Mouse (Mus musculus): ENCODE data around the gene Trappc3. TPM values are rescaled to one million over a fixed set of nuclear protein-coding genes. Genes with fewer than 3 reads are reported as not detected.

Trappc3 gene
- polyA plus RNA-seq, 1 experiment from 2014 or later, result 17.8 TPM

DNA sequence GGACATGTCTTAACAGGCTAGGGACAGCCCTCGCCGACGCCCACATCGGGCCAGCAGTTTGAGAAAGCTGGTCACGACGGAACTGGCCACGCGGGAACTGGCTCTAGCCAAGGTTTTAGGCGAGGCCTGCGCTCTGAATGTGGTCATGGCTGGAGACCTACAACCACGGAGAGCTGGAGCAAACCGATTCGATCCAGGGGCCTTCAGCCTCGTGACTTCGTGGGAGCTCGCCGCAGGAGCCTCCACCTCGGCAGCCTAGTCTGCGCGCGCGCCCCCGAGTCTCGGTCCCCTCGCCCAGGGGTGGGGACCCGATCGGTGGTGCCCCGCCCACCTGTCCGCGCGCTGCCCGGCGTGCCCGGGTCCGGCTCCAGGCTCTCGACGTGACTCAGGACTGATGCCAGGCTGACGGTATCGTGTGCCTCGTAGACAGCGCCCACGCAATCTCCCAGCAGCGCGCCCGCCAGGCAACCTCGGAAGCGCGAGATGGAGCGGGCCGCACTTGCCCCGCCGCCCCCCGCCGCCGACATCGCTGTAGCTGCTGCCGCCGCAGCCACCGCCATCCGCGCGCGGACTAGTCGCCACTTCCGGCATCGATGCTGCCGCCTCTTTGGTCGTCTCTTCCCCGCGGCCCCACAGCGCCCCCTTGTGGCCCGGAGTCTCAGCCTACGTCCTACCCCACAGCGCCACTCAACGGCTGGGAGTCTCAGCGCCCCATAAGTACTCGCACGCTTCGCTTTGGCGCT lies 59.2 kb downstream of the Trappc3 start, which contains the start of gene Adprhl2:
Gene Adprhl2, minus strand, starts transcription at position 593 of the 743 bp plus-strand sequence.
- no peaks in the 10 kb centered on the region for H3K4me1 ChIP-seq (replicated peaks; ENCODE audit: control insufficient read depth, insufficient read depth, low read length)
- peaks cover 8% of the 10 kb centered on the region for H3K27me3 ChIP-seq (ENCODE audit: control insufficient read depth, insufficient read depth, low read length)

DNA sequence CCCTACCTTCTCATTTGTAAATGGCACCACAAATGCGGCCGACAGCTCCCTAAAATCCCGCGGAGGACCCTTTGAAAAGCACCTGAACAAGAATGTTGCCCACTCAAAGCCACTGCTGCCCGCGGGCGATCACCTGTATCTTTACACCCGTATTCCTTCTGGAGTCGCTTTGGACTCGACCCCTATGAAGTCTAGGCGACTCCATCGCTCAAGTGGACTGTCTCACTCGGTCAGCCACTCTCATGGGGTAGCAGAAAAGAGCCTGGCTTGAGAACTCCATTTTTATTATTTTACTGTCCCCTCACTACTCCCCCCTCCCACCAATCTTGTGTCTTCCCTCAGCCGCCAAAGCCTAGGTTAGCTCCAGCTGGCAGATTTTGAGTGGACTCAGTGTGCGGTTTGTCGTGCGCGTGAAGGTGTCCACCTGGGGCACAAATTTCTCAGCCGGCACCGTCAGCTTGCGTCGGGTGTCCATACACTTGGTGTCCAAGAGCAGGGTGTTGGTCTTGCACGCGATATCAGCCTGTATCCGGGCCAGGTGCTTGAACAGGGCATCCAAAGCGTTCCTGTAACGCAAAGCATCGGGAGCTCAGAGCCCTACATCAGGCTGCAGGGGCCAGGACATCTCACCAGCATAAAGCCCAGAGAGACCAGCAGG lies 59.9 kb downstream of the Trappc3 start:
- DNase-seq (ENCODE audit: low spot score) (no peak), ATAC-seq (ENCODE audit: low FRiP score) (peak; percentile 65)
- H3K36me3 ChIP-seq (ENCODE audit: control insufficient read depth, insufficient read depth, low read length), result peaks cover 8% of the 10 kb centered on the region
- peaks cover 8% of the 10 kb centered on the region for H3K27me3 ChIP-seq (ENCODE audit: control insufficient read depth, insufficient read depth, low read length)
- H3K4me1 ChIP-seq (replicated peaks; ENCODE audit: control insufficient read depth, insufficient read depth, low read length), result no peaks in the 10 kb centered on the region
- H3K4me3 ChIP-seq (ENCODE audit: low read depth, low read length), result peak overlapping the region; percentile 92
- no peaks in the 10 kb centered on the region for H3K9me3 ChIP-seq (ENCODE audit: control insufficient read depth, low read length)
- H3K27ac ChIP-seq (ENCODE audit: low read depth, low read length), result no peak overlapping the region
- H3K9ac ChIP-seq (ENCODE audit: low read depth, low read length), result no peak overlapping the region
- 56% methylated on average over 28 of the region's 28 CpGs for WGBS
- 0 out of 2 replicates have a peak overlapping the region, but pooled peaks have one; percentile 9 for H3K4me2 ChIP-seq (replicated peaks; ENCODE audit: low read depth, low read length)

More for the DNA sequence above, 59.2 kb downstream of the Trappc3 start, which contains the start of gene Adprhl2:
- H3K9ac ChIP-seq (ENCODE audit: low read depth, low read length), result peak within 1 kb of the TSS; percentile 80
- peak within 1 kb of the TSS; percentile 92 for H3K4me2 ChIP-seq (replicated peaks; ENCODE audit: low read depth, low read length)
- H3K27ac ChIP-seq (ENCODE audit: low read depth, low read length), result peak within 1 kb of the TSS; percentile 74; the same call in 1 of the 2 replicates
- ATAC-seq (ENCODE audit: low FRiP score) (peak; percentile 76), DNase-seq (ENCODE audit: low spot score) (peak; percentile 100)
- H3K4me3 ChIP-seq (ENCODE audit: low read depth, low read length), result peak within 1 kb of the TSS; percentile 92
- H3K36me3 ChIP-seq (ENCODE audit: control insufficient read depth, insufficient read depth, low read length), result peaks cover 11% of the 10 kb centered on the region
- under 1% methylated on average over 66 of the region's 80 CpGs for WGBS
- no peaks in the 10 kb centered on the region for H3K9me3 ChIP-seq (ENCODE audit: control insufficient read depth, low read length)

DNA sequence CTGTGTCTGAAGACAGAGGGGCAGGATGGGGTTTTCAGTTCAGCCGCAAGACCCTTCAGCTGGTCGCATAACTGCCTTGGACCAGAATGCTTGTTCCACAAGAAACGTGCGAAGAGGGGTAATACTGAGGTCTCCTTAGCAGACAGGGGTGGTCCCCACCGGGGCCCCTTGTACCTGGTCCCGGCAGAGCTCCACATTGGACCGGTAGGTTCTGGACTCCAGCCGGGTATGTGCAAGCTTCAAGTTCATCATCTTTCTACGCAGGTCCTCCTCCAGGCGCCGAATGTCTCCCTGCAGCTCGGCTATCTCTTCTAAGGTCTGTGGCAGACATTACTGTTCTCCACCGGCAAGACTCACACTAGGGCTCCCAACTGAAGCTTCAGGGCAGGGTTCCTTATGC lies 60.5 kb downstream of the Trappc3 start:
- Histone ChIP-seq H3K27ac (ENCODE audit: low read depth, low read length) (no peak overlapping the region), H3K27me3 (ENCODE audit: control insufficient read depth, insufficient read depth, low read length) (peaks cover 8% of the 10 kb centered on the region), H3K4me2 (replicated peaks; ENCODE audit: low read depth, low read length) (no peak overlapping the region), H3K36me3 (ENCODE audit: control insufficient read depth, insufficient read depth, low read length) (peaks cover 7% of the 10 kb centered on the region), H3K9me3 (ENCODE audit: control insufficient read depth, low read length) (no peaks in the 10 kb centered on the region), H3K4me1 (replicated peaks; ENCODE audit: control insufficient read depth, insufficient read depth, low read length) (no peaks in the 10 kb centered on the region), H3K9ac (ENCODE audit: low read depth, low read length) (no peak overlapping the region), H3K4me3 (ENCODE audit: low read depth, low read length) (no peak overlapping the region)
- 96% methylated on average over 13 of the region's 13 CpGs for WGBS
- no peak for ATAC-seq (ENCODE audit: low FRiP score)
- DNase-seq (ENCODE audit: low spot score), result no peak

GRCm38 (mm10) chr4:126324861-126325260 lies 62.7 kb downstream of the Trappc3 start:
- H3K9me3 ChIP-seq (ENCODE audit: control insufficient read depth, low read length), result no peaks in the 10 kb centered on the region
- no peak overlapping the region for H3K27ac ChIP-seq (ENCODE audit: low read depth, low read length)
- H3K36me3 ChIP-seq (ENCODE audit: control insufficient read depth, insufficient read depth, low read length), result no peaks in the 10 kb centered on the region
- H3K4me1 ChIP-seq (replicated peaks; ENCODE audit: control insufficient read depth, insufficient read depth, low read length), result no peaks in the 10 kb centered on the region
- 27% methylated on average over 13 of the region's 13 CpGs for WGBS
- ATAC-seq (ENCODE audit: low FRiP score) (no peak), DNase-seq (ENCODE audit: low spot score) (no peak)
- H3K4me2 ChIP-seq (replicated peaks; ENCODE audit: low read depth, low read length), result no peak overlapping the region
- H3K27me3 ChIP-seq (ENCODE audit: control insufficient read depth, insufficient read depth, low read length), result peaks cover 8% of the 10 kb centered on the region
- H3K9ac ChIP-seq (ENCODE audit: low read depth, low read length), result no peak overlapping the region
- H3K4me3 ChIP-seq (ENCODE audit: low read depth, low read length), result no peak overlapping the region

DNA sequence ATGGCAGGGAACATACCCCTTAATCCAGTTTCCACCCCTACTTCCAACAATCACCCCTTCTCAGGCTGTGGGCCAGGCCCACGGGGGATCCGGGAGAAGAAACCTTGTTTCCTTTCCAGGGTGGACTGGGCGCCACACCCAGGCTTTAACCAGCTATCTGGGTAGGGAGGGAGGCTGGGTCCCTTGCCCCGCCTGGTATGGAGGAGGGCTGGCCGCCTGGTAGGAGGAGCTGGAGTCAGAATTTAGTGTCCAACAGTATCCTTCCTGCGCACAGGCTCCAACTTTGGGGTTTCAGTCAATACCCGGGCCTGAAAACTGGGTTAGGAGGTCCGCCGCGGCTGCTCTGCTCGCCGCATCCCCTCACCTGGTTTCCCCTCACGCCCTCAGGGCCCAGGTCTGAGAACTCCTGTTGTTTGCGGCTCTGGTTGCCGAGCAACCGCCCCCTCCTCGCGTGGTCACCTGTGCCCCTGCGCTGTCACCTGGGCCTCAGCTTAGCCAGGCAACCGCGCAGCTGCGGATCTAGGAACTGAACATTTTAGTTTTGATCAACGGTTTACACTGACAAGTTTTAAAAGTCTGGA lies 63.2 kb downstream of the Trappc3 start, which contains the start of gene Tekt2:
Gene Tekt2, minus strand, starts transcription at position 408 of the 581 bp plus-strand sequence.
- Histone ChIP-seq H3K9ac (ENCODE audit: low read depth, low read length) (no peak within 1 kb of the TSS), H3K36me3 (ENCODE audit: control insufficient read depth, insufficient read depth, low read length) (no peaks in the 10 kb centered on the region), H3K27ac (ENCODE audit: low read depth, low read length) (no peak within 1 kb of the TSS), H3K4me2 (replicated peaks; ENCODE audit: low read depth, low read length) (no peak within 1 kb of the TSS), H3K4me3 (ENCODE audit: low read depth, low read length) (no peak within 1 kb of the TSS), H3K9me3 (ENCODE audit: control insufficient read depth, low read length) (no peaks in the 10 kb centered on the region), H3K27me3 (ENCODE audit: control insufficient read depth, insufficient read depth, low read length) (peaks cover 8% of the 10 kb centered on the region), H3K4me1 (replicated peaks; ENCODE audit: control insufficient read depth, insufficient read depth, low read length) (no peaks in the 10 kb centered on the region)
- 12% methylated on average over 23 of the region's 23 CpGs for WGBS
- ATAC-seq (ENCODE audit: low FRiP score) (no peak), DNase-seq (ENCODE audit: low spot score) (no peak)

Other genes with a start within 250 kb of the Trappc3 start
- gene Csf3r, start 237.8 kb upstream of the Trappc3 start, polyA plus RNA-seq (2014; fragmentation: Nextera tagmentation; extraction: Ambion mirVana), result 0.63 TPM in 1 of 2 replicates, not detected in the other
- gene Mrps15, start 215.4 kb upstream of the Trappc3 start, polyA plus RNA-seq (2014; fragmentation: Nextera tagmentation; extraction: Ambion mirVana), result 139 and 155 TPM in 2 replicates
- gene Oscp1, start 203.8 kb upstream of the Trappc3 start, polyA plus RNA-seq (2014; fragmentation: Nextera tagmentation; extraction: Ambion mirVana), result 26.4 and 27.1 TPM in 2 replicates
- gene Lsm10, start 165.7 kb upstream of the Trappc3 start, polyA plus RNA-seq (2014; fragmentation: Nextera tagmentation; extraction: Ambion mirVana), result 44.1 and 45.5 TPM in 2 replicates
- gene Stk40, start 158.4 kb upstream of the Trappc3 start, polyA plus RNA-seq (2014; fragmentation: Nextera tagmentation; extraction: Ambion mirVana), result 19.0 and 26.0 TPM in 2 replicates
- gene Eva1b, start 114.6 kb upstream of the Trappc3 start, polyA plus RNA-seq (2014; fragmentation: Nextera tagmentation; extraction: Ambion mirVana), result 33.1 and 36.0 TPM in 2 replicates
- gene Sh3d21, start 98.8 kb upstream of the Trappc3 start, polyA plus RNA-seq (2014; fragmentation: Nextera tagmentation; extraction: Ambion mirVana), result 2.0 and 2.7 TPM in 2 replicates
- 191 and 228 TPM in 2 replicates for gene Thrap3, start 59.6 kb upstream of the Trappc3 start, polyA plus RNA-seq (2014; fragmentation: Nextera tagmentation; extraction: Ambion mirVana)
- 54.6 and 65.5 TPM in 2 replicates for gene Map7d1, start 6.0 kb upstream of the Trappc3 start, polyA plus RNA-seq (2014; fragmentation: Nextera tagmentation; extraction: Ambion mirVana)
- gene Col8a2, start 24.5 kb downstream of the Trappc3 start, polyA plus RNA-seq (2014; fragmentation: Nextera tagmentation; extraction: Ambion mirVana), result 15.6 and 17.4 TPM in 2 replicates
- 39.2 and 39.3 TPM in 2 replicates for gene Adprhl2, start 59.4 kb downstream of the Trappc3 start, polyA plus RNA-seq (2014; fragmentation: Nextera tagmentation; extraction: Ambion mirVana)
- gene Tekt2, start 63.4 kb downstream of the Trappc3 start, polyA plus RNA-seq (2014; fragmentation: Nextera tagmentation; extraction: Ambion mirVana), result 3.0 and 3.8 TPM in 2 replicates
- 14.4 and 16.1 TPM in 2 replicates for gene Ago3, start 167.2 kb downstream of the Trappc3 start, polyA plus RNA-seq (2014; fragmentation: Nextera tagmentation; extraction: Ambion mirVana)
- 29.9 and 37.9 TPM in 2 replicates for gene Ago1, start 206.3 kb downstream of the Trappc3 start, polyA plus RNA-seq (2014; fragmentation: Nextera tagmentation; extraction: Ambion mirVana)